Mouse (Mus musculus): ENCODE data around the gene Klhdc4.

The Klhdc4 gene

DNA sequence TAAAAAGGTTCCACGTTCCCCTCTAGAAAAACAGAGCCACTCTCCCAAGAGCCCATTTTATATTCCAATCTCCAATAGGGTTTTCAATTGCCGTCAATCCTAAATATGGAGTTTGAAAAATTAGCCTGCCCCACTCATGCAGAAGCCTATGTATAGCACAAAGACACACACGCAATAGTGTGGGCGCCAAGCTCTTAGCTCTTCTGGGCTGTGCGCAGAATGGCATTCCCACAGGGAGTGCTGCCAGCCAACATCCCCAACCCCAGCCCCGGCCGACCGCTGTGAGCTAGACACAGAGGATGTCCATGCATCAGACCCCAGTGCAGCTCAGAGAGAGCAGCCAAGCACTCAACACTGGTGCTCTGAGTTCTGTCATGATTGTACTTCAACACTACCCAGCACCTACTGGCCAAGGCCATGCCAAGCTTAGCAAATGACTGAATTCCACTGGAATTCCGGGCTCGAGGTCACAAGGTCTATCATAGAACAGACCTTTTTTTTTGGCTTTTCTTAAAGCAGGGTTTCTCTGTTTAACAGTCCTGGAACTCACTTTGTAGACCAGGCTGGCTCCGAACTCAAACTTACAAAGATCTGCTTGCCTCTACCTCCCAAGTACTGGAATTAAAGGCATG lies 19.7 kb downstream of the Klhdc4 start:
- DNase-seq (ENCODE audit: low spot score in 2 of 2), result no peak

DNA sequence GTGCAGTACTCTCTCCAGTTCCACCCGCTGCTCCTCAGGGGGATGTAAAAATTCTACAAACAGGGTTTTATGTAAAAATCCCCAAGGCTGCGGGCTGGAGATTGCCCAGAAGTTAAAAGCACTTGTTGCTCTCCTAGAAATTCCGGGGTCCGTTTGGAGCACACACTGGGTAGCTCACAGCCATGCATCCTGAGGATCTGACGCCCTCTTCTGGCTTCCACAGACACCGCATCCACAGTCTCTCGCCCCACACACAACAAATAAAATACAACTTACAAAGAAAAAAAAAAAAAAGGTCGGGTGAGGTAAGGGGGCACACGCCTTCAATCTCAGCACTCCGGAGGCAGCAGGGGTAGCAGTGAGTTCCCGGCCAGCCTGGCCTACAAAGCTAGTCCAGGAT lies 21.3 kb downstream of the Klhdc4 start:
- DNase-seq (ENCODE audit: low spot score in 2 of 2), result no peak

GRCm38 (mm10) chr8:121806126-121806525 lies 23.2 kb downstream of the Klhdc4 start:
- no peak for DNase-seq (ENCODE audit: low spot score in 2 of 2)

GRCm38 (mm10) chr8:121804829-121805228 lies 24.5 kb downstream of the Klhdc4 start:
- no peak for DNase-seq (ENCODE audit: low spot score in 2 of 2)

DNA sequence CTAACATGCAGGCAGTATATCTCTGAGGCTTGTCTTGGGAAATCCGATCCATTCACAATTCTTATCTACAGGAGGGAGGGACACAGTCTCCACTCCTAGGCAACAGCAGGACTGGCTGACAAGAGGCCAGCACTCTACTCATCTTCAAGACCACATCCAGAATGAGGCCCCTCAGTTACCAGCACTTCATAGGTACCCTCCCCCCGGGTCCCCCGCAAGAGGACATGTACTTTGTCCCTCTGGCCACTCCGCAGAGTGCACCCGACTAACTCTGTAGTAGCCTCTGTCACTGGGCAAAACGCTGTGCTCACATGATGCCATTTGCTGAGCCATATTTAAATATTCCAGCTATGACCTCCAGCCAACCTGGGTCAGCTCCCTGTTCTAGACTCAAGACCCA lies 31.0 kb downstream of the Klhdc4 start:
- no peak for DNase-seq (ENCODE audit: low spot score in 2 of 2)

- DNase-seq (ENCODE audit: low spot score in 2 of 2), result no peak
These were observed 33.0 kb downstream of the Klhdc4 start for GRCm38 (mm10) chr8:121796406-121796805.

GRCm38 (mm10) chr8:121795461-121795860 lies 33.9 kb downstream of the Klhdc4 start:
- no peak for DNase-seq (ENCODE audit: low spot score in 2 of 2)

DNA sequence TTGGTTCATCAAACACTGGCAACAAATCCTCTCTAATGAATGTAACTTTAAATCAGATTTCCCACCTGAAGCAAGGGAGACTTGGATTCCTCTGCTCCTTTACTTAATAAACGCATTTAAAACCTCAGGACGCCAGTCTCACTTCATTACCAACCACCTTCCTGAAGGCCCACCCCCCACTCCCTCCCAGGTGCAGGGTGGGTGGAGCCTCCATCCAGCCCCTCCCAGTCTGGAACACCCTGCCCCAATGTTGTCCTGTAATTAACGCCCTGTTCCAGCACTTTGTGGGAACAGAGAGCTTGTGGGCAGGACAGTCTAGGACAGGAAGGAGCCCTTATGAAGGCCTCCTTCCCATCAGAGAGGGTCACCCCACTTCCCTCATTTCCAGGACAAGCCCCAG lies 35.2 kb downstream of the Klhdc4 start:
- DNase-seq (ENCODE audit: low spot score in 2 of 2), result no peak

DNA sequence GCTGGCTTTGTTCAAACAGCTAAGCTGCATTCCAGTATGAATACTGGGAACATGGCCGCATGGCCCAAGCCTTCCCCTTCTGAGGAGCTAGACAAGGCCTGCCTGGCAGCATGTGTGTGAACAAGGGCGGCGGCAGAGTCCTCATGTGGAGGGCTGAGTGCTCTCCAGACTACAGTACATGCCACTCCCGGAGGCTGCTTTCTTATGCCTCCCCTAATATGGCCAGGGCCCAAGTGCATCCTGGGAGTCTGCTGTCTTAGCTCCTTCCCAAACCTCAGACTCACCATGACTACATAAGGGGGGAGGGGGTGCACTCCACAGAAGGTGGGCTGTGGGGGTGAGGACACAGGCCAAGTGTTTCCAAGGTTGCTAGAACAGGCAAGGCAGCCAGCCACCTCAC lies 36.7 kb downstream of the Klhdc4 start:
- DNase-seq (ENCODE audit: low spot score in 2 of 2), result no peak

DNA sequence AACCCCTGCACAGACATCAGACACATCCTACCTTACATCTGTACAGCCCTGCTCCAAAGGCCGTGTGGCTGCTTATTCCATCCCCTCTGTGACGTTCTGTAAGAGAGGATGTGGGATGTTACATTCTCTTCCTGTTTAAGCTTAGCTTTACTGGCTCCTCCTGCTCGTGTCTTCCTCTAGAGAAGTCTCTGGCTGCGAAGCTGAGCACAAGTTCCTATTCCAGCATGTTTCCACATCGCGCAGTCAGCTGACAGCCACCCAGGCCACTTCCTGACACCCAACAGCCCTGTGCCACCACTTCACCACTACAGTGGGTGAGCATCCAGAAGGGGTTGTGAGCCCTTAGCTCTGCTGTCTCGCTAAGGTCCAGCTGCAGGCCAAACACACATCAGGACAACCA lies 37.2 kb downstream of the Klhdc4 start:
- DNase-seq (ENCODE audit: low spot score in 2 of 2), result no peak

DNA sequence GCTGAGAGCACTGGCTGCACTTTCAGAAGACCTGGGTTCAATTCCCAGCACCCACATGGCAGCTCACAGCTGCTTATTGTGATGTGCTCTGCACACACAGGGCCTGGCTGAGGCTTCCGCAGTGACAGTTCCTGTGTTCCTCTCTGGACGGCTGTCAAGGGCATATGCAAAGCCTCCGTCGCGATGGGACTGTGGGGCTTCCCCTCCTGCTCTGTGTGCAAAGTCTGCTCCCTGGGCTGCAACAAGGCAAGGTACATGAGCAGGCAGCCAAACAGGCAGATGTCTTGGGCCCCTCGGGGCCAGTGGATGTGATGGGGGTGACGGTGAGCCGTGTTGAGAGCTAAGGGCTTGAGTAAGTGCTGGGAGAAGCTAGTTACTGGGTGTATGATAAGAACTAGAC lies 40.6 kb downstream of the Klhdc4 start:
- no peak for DNase-seq (ENCODE audit: low spot score in 2 of 2)

DNA sequence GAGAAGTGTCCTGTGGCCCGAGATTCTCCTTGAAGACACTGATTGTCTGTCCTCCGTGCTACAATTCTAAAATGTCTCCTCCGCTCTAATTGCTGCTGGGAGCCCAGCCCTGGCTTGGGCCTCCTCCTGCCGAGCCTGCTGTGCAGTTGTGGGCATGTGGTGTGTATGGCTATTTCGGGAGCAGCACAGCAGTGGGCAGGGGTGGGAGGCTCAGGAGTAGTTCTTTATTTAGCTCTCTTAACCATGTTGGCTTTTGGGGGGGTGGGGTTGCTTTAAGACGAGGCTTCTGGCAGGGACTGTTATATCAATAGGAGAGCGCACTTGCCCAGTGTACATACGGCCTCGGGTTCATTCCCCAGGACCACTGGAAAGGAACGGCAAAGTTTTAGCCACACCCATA lies 42.8 kb downstream of the Klhdc4 start:
- no peak for DNase-seq (ENCODE audit: low spot score in 2 of 2)

- DNase-seq (ENCODE audit: low spot score in 2 of 2), result no peak
These were observed 46.9 kb downstream of the Klhdc4 start for GRCm38 (mm10) chr8:121782493-121782892.

GRCm38 (mm10) chr8:121773876-121774275 lies 55.5 kb downstream of the Klhdc4 start:
- no peak for DNase-seq (ENCODE audit: low spot score in 2 of 2)

GRCm38 (mm10) chr8:121770845-121771752 lies 58.3 kb downstream of the Klhdc4 start:
- DNase-seq (ENCODE audit: low spot score in 2 of 2), result no peak

DNA sequence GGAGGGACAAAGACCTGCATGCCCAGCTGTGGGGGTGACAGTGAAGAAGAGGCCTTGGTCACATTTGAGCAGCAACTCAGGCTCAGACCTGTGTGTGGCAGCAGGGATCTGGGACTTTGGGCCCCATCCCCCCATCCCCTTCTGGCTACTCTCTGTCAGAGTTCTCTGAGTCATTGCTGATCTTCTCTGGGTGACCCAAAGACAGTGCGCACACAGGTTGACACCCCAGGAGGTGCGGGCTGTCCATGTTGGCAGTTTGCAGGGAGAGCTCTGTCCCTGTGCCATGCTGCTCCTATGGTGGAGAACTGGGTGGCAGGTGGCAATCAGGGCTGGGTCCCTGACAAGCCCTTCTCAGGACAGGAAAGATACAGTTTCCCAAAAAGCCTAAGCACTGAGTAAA lies 59.7 kb downstream of the Klhdc4 start:
- DNase-seq (ENCODE audit: low spot score in 2 of 2), result no peak

GRCm38 (mm10) chr8:121769095-121769494 lies 60.3 kb downstream of the Klhdc4 start:
- DNase-seq (ENCODE audit: low spot score in 2 of 2), result no peak

- DNase-seq (ENCODE audit: low spot score in 2 of 2), result no peak
These were observed 63.7 kb downstream of the Klhdc4 start for GRCm38 (mm10) chr8:121765594-121766138.

- DNase-seq (ENCODE audit: low spot score in 2 of 2), result no peak
These were observed 65.7 kb downstream of the Klhdc4 start for GRCm38 (mm10) chr8:121763700-121764013.

DNA sequence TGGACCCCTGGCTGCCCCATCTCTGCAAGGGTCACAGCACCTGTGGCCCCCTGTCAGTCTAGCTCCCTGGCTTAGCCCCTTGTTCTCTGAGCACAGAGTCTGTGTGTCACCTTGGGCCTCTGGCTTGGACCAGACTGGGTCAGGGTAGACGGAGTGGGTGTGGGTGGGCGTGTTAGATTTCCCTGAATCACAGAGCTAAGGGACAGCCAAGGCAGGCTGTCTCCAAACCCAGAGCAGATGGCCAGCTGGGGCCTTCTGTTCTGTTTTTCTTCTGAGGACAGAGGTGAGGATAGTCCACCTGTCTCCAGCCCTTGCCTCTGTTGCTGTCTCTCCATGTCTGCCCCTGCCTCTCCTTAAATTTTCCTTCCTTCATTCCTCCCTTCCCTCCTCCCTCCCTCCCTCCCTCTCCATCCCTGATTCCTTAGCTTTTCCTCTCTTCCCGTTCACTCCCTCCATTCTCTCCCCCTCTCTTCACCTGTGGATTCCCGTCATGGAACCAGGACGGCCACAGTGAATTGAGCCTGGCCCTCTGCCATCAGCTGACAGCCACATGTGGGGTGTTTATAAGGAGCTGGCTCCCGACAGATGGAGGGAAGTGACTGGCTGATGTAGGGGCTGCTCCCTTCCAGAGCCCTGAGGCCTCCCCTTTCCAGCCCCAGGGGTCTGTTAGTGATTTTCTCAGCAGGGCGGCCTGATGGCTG lies 66.2 kb downstream of the Klhdc4 start:
- DNase-seq (ENCODE audit: low spot score in 2 of 2), result no peak

- no peak for DNase-seq (ENCODE audit: low spot score in 2 of 2)
These were observed 67.9 kb downstream of the Klhdc4 start for GRCm38 (mm10) chr8:121761480-121761879.

- DNase-seq (ENCODE audit: low spot score in 2 of 2), result no peak
These were observed 68.9 kb downstream of the Klhdc4 start for GRCm38 (mm10) chr8:121760484-121760883.

DNA sequence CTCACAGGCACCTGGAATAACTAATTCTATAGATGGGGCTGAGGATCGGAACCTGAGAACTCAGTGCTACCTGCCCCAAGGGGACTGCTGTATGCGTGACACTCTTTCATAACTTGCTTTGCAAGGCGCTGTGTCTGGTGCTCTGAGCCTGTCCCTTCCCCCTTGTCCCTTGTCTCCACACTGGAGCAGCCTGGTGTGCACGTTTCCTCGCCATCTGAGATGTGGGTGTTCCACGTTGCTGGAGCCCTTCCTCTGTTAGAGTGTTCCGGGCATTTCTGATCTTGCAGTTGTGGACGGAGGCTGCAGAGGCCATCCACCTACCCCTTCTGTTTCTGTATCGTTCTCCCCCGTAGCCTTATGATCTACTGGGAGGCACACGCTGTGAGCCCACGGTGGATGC lies 70.9 kb downstream of the Klhdc4 start:
- DNase-seq (ENCODE audit: low spot score in 2 of 2), result no peak

All from natural killer cell, adult 2 months (primary cell).